In the genomic region with DNA sequence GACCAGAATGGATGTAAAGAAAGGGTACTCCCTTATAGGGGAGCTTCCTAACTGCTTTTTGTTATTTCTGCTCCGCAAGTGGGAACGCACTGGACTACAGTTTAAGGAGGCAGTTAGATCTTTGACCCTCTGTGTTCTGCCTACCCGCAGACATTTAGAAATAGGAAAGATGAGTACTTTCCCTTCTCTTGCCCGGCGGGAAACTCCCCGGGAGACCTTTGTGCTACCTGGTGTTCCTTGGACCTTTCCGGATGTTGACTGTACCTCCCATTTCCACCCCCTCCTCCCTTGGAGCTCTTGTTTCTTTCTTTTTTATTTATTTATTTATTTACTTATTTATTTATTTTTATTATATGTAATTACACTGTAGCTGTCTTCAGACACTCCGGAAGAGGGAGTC, we compare ENCODE assay signal across 8 mouse cellular contexts. TPM values are rescaled to one million over a fixed set of nuclear protein-coding genes. Genes with fewer than 3 reads are reported as not detected.
A peak's percentile ranks its signal among the peaks of the same experiment; 100 is the strongest.
DNase-seq lines count a peak whose midpoint lies in the region; ATAC-seq and TF ChIP-seq lines count a peak whose summit lies in the region.

No protein-coding gene starts in this region.

- H3K27me3 ChIP-seq in kidney, postnatal 0 days (ENCODE audit: insufficient read depth, low read length): peaks cover 15% of the 10 kb centered on the region; the same call in 1 of the 2 replicates
- H3K27me3 ChIP-seq in neural tube, embryonic 13.5 days: peaks cover 86% of the 10 kb centered on the region

- 0 out of 2 replicates have a peak, but pooled peaks have one; percentile 12 for ATAC-seq in erythroid progenitor cell, adult 5-6 weeks (replicated peaks; ENCODE audit: low FRiP score, poor library complexity, severe bottlenecking)
- ATAC-seq in kidney, postnatal 0 days (replicated peaks; ENCODE audit: low FRiP score, low read depth): no peak
- ATAC-seq in neural tube, embryonic 13.5 days (ENCODE audit: low read depth): 0 out of 2 replicates have a peak, but pooled peaks have one; percentile 1

- peak overlapping the region; percentile 93 for H3K27ac ChIP-seq in layer of hippocampus, adult 2 months
- peak overlapping the region; percentile 79 for H3K27ac ChIP-seq in kidney, postnatal 0 days
- H3K27ac ChIP-seq in neural tube, embryonic 13.5 days (replicated peaks): no peak overlapping the region

- no peak for DNase-seq in layer of hippocampus, adult 2 months (ENCODE audit: low spot score in 2 of 2)
- DNase-seq in layer of hippocampus, postnatal 14 days (ENCODE audit: low spot score in 2 of 2): no peak
- DNase-seq in kidney, postnatal 0 days (ENCODE audit: low spot score): peak; percentile 13
- DNase-seq in left cerebral cortex, postnatal 10 days (ENCODE audit: extremely low spot score in 1 of 2, low spot score in 2 of 2): no peak
- DNase-seq in urinary bladder, postnatal 14 days (ENCODE audit: low spot score): no peak
- no peak for DNase-seq in adrenal gland, postnatal 36 days

- peak overlapping the region; percentile 97 for H3K4me2 ChIP-seq in kidney, postnatal 0 days (ENCODE audit: low read length)
- H3K4me2 ChIP-seq in neural tube, embryonic 13.5 days: peak overlapping the region; percentile 89

- intact Hi-C loops in left cerebral cortex, postnatal 10 days (cut with DNase I): no loop called here

- H3K36me3 ChIP-seq in kidney, postnatal 0 days (ENCODE audit: insufficient read depth, low read length): no peaks in the 10 kb centered on the region
- H3K36me3 ChIP-seq in neural tube, embryonic 13.5 days: no peaks in the 10 kb centered on the region

- H3K9me3 ChIP-seq in kidney, postnatal 0 days (replicated peaks; ENCODE audit: low read length): no peaks in the 10 kb centered on the region
- H3K9me3 ChIP-seq in neural tube, embryonic 13.5 days: no peaks in the 10 kb centered on the region

- peak overlapping the region; percentile 74 for H3K4me3 ChIP-seq in layer of hippocampus, adult 2 months
- peak overlapping the region; percentile 66 for H3K4me3 ChIP-seq in kidney, postnatal 0 days (replicated peaks; ENCODE audit: low read depth, low read length)
- peak overlapping the region; percentile 72 for H3K4me3 ChIP-seq in neural tube, embryonic 13.5 days

- 10% methylated on average over 8 of the region's 8 CpGs for WGBS in kidney, postnatal 0 days
- 6% methylated on average over 8 of the region's 8 CpGs for WGBS in neural tube, embryonic 13.5 days

- peak overlapping the region; percentile 74; the same call in 1 of the 2 replicates for H3K9ac ChIP-seq in kidney, postnatal 0 days (ENCODE audit: low read depth, low read length)
- H3K9ac ChIP-seq in neural tube, embryonic 13.5 days: peak overlapping the region; percentile 80

- peaks cover 9% of the 10 kb centered on the region; the same call in 1 of the 2 replicates for H3K4me1 ChIP-seq in kidney, postnatal 0 days (replicated peaks; ENCODE audit: insufficient read depth, low read length)
- H3K4me1 ChIP-seq in neural tube, embryonic 13.5 days (replicated peaks): peaks cover 21% of the 10 kb centered on the region

- TF ChIP-seq CTCF in layer of hippocampus, adult 2 months (conservative IDR thresholded peaks at IDR 0.05): no peak
- no peak for TF ChIP-seq CTCF in kidney, postnatal 0 days (IDR thresholded peaks at IDR 0.05; ENCODE audit: low read depth)

RNA-seq across cellular contexts. Expression of a gene that starts 1.0 kb away (rescaled TPM):
- 10 to 100 TPM; 14.1 to 14.2 TPM for total RNA-seq in layer of hippocampus, adult 2 months (2021)
- 10 to 100 TPM; 11.0 to 11.3 TPM for total RNA-seq in layer of hippocampus, postnatal 14 days (2021)
- 13.0 and 13.8 TPM in 2 replicates for total RNA-seq in erythroid progenitor cell, adult 5-6 weeks (2015; ENCODE audit: low replicate concordance)
- total RNA-seq in erythroid progenitor cell, adult 5-6 weeks (2017; ENCODE audit: low replicate concordance): 6.7 and 8.9 TPM in 2 replicates
- 13.0 and 14.0 TPM in 2 replicates for polyA plus RNA-seq in kidney, postnatal 0 days (2015; fragmentation: Nextera tagmentation; extraction: Ambion mirVana)
- polyA plus RNA-seq in neural tube, embryonic 13.5 days (2015; fragmentation: Nextera tagmentation; extraction: Ambion mirVana): 3.3 TPM in 2 replicates
- total RNA-seq in left cerebral cortex, postnatal 10 days (2021): 1 to 10 TPM; 9.0 to 9.9 TPM
- 1 to 10 TPM; 5.4 to 9.4 TPM for total RNA-seq in adrenal gland, postnatal 36 days (2021)

RNA-seq across cellular contexts. Expression of a gene that starts 9.2 kb away (rescaled TPM):
- total RNA-seq in layer of hippocampus, adult 2 months (2021): 10 to 100 TPM; 59.7 to 63.9 TPM
- total RNA-seq in layer of hippocampus, postnatal 14 days (2021): 10 to 100 TPM; 70.6 to 71.1 TPM
- total RNA-seq in erythroid progenitor cell, adult 5-6 weeks (2015; ENCODE audit: low replicate concordance): 32.3 and 39.3 TPM in 2 replicates
- total RNA-seq in erythroid progenitor cell, adult 5-6 weeks (2017; ENCODE audit: low replicate concordance): 27.6 and 30.9 TPM in 2 replicates
- polyA plus RNA-seq in kidney, postnatal 0 days (2015; fragmentation: Nextera tagmentation; extraction: Ambion mirVana): 175 and 192 TPM in 2 replicates
- polyA plus RNA-seq in neural tube, embryonic 13.5 days (2015; fragmentation: Nextera tagmentation; extraction: Ambion mirVana): 171 and 174 TPM in 2 replicates
- 10 to 100 TPM; 78.1 to 82.1 TPM for total RNA-seq in left cerebral cortex, postnatal 10 days (2021)
- total RNA-seq in adrenal gland, postnatal 36 days (2021): 10 to 100 TPM; 85.8 to 88.4 TPM

RNA-seq across cellular contexts. Expression of a gene that starts 18.7 kb away (rescaled TPM):
- 1 to 10 TPM; 5.7 to 6.7 TPM for total RNA-seq in layer of hippocampus, adult 2 months (2021)
- total RNA-seq in layer of hippocampus, postnatal 14 days (2021): 1 to 10 TPM; 2.4 to 4.2 TPM
- 3.6 and 5.9 TPM in 2 replicates for total RNA-seq in erythroid progenitor cell, adult 5-6 weeks (2015; ENCODE audit: low replicate concordance)
- 3.4 TPM in 1 of 2 replicates, not detected in the other for total RNA-seq in erythroid progenitor cell, adult 5-6 weeks (2017; ENCODE audit: low replicate concordance)
- polyA plus RNA-seq in kidney, postnatal 0 days (2015; fragmentation: Nextera tagmentation; extraction: Ambion mirVana): 56.1 and 57.6 TPM in 2 replicates
- polyA plus RNA-seq in neural tube, embryonic 13.5 days (2015; fragmentation: Nextera tagmentation; extraction: Ambion mirVana): 29.6 and 32.2 TPM in 2 replicates
- total RNA-seq in left cerebral cortex, postnatal 10 days (2021): 1 to 10 TPM; 3.0 to 3.9 TPM
- 1 to 10 TPM; 2.2 to 3.5 TPM for total RNA-seq in adrenal gland, postnatal 36 days (2021)

RNA-seq across cellular contexts. Expression of a gene that starts 23.9 kb away (rescaled TPM):
- total RNA-seq in layer of hippocampus, adult 2 months (2021): 10 to 100 TPM; 26.7 to 28.9 TPM
- total RNA-seq in layer of hippocampus, postnatal 14 days (2021): 10 to 100 TPM; 23.6 to 24.2 TPM
- total RNA-seq in erythroid progenitor cell, adult 5-6 weeks (2015; ENCODE audit: low replicate concordance): 1.8 TPM in 1 of 2 replicates, not detected in the other
- total RNA-seq in erythroid progenitor cell, adult 5-6 weeks (2017; ENCODE audit: low replicate concordance): 1.4 TPM in 1 of 2 replicates, not detected in the other
- 44.8 and 47.3 TPM in 2 replicates for polyA plus RNA-seq in kidney, postnatal 0 days (2015; fragmentation: Nextera tagmentation; extraction: Ambion mirVana)
- 32.7 and 35.1 TPM in 2 replicates for polyA plus RNA-seq in neural tube, embryonic 13.5 days (2015; fragmentation: Nextera tagmentation; extraction: Ambion mirVana)
- total RNA-seq in left cerebral cortex, postnatal 10 days (2021): 10 to 100 TPM; 25.2 to 27.2 TPM
- total RNA-seq in adrenal gland, postnatal 36 days (2021): 10 to 100 TPM; 17.8 to 27.2 TPM

RNA-seq across cellular contexts. Expression of a gene that starts 24.4 kb away (rescaled TPM):
- total RNA-seq in layer of hippocampus, adult 2 months (2021): 10 to 100 TPM; 24.3 to 25.2 TPM
- 10 to 100 TPM; 22.2 to 23.3 TPM for total RNA-seq in layer of hippocampus, postnatal 14 days (2021)
- total RNA-seq in erythroid progenitor cell, adult 5-6 weeks (2015; ENCODE audit: low replicate concordance): 12.2 and 35.3 TPM in 2 replicates
- 44.4 and 84.3 TPM in 2 replicates for total RNA-seq in erythroid progenitor cell, adult 5-6 weeks (2017; ENCODE audit: low replicate concordance)
- polyA plus RNA-seq in kidney, postnatal 0 days (2015; fragmentation: Nextera tagmentation; extraction: Ambion mirVana): 11.1 and 19.4 TPM in 2 replicates
- polyA plus RNA-seq in neural tube, embryonic 13.5 days (2015; fragmentation: Nextera tagmentation; extraction: Ambion mirVana): 7.1 and 11.6 TPM in 2 replicates
- 10 to 100 TPM; 24.0 to 26.2 TPM for total RNA-seq in left cerebral cortex, postnatal 10 days (2021)
- total RNA-seq in adrenal gland, postnatal 36 days (2021): 10 to 100 TPM; 35.1 to 42.1 TPM
